Mouse (Mus musculus): ENCODE measurements at regions not wholly inside any gene's neighbourhood (a gene's known extent, or its start where the extent isn't known, plus 50 kb on each side); places are given as distances from the start of the nearest gene placed in this dataset.

DNA sequence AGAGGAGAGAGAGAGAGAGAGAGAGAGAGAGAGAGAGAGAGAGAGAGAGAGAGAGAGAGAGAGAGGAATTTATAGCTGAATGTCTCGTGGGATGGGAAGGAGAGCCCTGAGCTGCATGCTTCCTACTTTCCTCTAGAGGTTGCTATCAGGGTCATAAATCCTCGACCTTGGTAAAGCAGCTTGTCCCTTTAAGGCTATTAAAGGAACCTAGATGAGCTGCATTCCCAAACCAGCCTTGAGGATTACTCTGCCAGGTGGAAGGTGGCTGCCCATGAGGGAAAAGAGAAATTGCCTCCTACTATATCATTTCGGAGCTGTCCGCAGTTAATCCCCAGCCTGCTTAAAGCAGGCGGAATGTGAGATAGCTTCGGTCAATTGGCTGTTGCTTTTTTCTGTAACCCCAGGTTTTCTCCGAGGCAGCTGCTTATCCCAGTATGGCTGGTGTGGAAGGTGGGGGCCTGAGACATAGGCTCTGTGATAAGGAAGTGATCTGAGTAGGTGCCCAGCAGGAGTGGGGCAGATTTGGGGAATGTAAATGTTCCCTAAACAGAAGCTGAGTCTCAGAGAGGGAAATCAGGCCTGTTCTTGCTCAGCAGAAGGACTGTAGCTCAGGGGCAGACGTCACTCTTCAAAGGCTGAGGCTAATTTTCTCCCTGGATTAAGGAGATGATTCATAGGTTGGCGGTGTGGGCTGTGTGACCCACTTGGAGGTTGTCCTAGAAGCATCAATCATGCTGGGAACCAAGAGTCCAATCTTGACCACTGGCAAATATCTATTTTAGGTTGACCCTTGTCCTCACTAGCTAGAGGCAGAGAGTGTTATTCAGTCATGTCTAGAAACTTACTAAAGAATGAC, 255.2 kb upstream of the Camk1g start:
- no peak overlapping the region for H3K27ac ChIP-seq (replicated peaks; ENCODE audit: low read depth, low read length)
- 0 out of 2 replicates have a peak, but pooled peaks cover 4% of the 10 kb centered on the region for H3K4me1 ChIP-seq (ENCODE audit: control insufficient read depth, insufficient read depth, low read length)
- H3K36me3 ChIP-seq (ENCODE audit: control insufficient read depth, insufficient read depth, low read length), result no peaks in the 10 kb centered on the region
- H3K9ac ChIP-seq (ENCODE audit: low read length), result no peak overlapping the region
- no peak overlapping the region for H3K4me3 ChIP-seq (ENCODE audit: low read depth, low read length)
- no peak for ATAC-seq (ENCODE audit: insufficient number of reproducible peaks, low FRiP score, low TSS enrichment, low read depth)
- 8% methylated on average over 9 of the region's 9 CpGs for WGBS
- DNase-seq (ENCODE audit: low spot score), result no peak
- H3K9me3 ChIP-seq (ENCODE audit: control insufficient read depth, low read length), result no peaks in the 10 kb centered on the region
- H3K27me3 ChIP-seq (ENCODE audit: control insufficient read depth, insufficient read depth, low read length), result no peaks in the 10 kb centered on the region
- no peak overlapping the region for H3K4me2 ChIP-seq (ENCODE audit: low read depth, severe bottlenecking)

DNA sequence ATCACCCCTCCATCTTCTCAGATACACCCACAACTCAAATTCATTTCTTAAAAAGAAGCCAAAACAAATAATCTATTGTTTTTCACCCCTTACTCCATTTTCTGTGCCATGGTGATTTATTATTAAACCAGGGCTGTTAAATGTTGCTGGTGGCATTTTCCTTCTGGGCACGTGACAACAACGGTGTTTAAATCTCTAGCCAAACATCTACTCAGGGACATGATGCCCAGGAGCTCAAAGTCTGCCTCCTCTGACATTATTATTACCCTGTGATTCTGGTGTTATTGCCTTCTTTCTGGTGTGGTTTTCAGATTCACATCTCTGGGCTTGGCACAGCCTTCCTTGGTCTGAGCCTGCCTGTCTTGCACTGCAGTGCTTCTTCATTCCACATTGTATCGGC, 253.5 kb upstream of the Camk1g start:
- DNase-seq (ENCODE audit: low spot score) (no peak), ATAC-seq (ENCODE audit: insufficient number of reproducible peaks, low FRiP score, low TSS enrichment, low read depth) (no peak)
- H3K27ac ChIP-seq (replicated peaks; ENCODE audit: low read depth, low read length), result no peak overlapping the region
- H3K4me1 ChIP-seq (ENCODE audit: control insufficient read depth, insufficient read depth, low read length), result 0 out of 2 replicates have a peak, but pooled peaks cover 4% of the 10 kb centered on the region
- H3K9ac ChIP-seq (ENCODE audit: low read length), result no peak overlapping the region
- H3K4me3 ChIP-seq (ENCODE audit: low read depth, low read length), result no peak overlapping the region
- WGBS, result 88% methylated on average over 3 of the region's 3 CpGs
- no peak overlapping the region for H3K4me2 ChIP-seq (ENCODE audit: low read depth, severe bottlenecking)
- H3K27me3 ChIP-seq (ENCODE audit: control insufficient read depth, insufficient read depth, low read length), result no peaks in the 10 kb centered on the region
- no peaks in the 10 kb centered on the region for H3K36me3 ChIP-seq (ENCODE audit: control insufficient read depth, insufficient read depth, low read length)
- no peaks in the 10 kb centered on the region for H3K9me3 ChIP-seq (ENCODE audit: control insufficient read depth, low read length)

DNA sequence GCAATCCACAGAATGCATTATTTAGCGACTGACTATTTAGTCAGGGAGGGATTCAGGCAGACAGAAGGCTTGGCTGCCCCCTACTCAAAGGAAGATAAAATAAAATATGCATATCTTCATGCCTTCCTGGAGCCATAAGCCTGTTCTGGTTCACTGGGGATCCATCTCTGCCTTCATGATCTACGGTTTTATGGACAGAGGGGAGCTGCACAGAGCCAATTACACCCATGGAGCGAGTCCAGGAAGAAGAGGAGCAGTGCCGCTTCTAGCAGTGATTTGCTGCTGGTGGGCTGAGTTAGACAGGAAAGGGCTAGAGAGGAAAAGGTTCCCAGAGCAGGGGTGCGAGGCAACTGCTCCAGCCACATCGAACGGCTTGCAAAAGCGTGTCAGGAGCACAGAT, 248.2 kb upstream of the Camk1g start:
- WGBS, result 71% methylated on average over 8 of the region's 8 CpGs
- no peak for DNase-seq (ENCODE audit: low spot score)

DNA sequence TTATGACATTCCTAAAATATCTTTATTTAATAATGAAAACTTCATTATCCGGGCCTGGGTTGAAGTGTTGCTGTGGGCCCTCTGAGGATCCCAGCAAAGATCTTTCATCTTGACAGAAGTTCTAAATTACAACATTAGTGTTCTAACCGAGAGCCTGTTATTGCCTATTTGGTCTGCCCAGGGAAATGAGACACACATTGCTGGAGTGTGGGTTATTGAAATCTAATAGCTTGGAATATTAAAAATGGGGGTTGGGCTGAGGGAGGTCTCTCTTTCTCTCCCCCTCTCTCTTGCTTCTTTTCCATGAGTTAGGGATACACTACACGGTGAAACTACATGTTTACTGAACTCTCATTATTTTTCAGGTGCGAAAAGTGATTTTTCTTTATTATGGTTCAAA, 240.4 kb upstream of the Camk1g start:
- no peak overlapping the region for H3K4me2 ChIP-seq (ENCODE audit: low read depth, severe bottlenecking)
- no peaks in the 10 kb centered on the region for H3K27me3 ChIP-seq (ENCODE audit: control insufficient read depth, insufficient read depth, low read length)
- H3K27ac ChIP-seq (replicated peaks; ENCODE audit: low read depth, low read length), result no peak overlapping the region
- no peak overlapping the region for H3K4me3 ChIP-seq (ENCODE audit: low read depth, low read length)
- peak; percentile 39; the same call in 1 of the 2 replicates for ATAC-seq (ENCODE audit: insufficient number of reproducible peaks, low FRiP score, low TSS enrichment, low read depth)
- no peaks in the 10 kb centered on the region for H3K9me3 ChIP-seq (ENCODE audit: control insufficient read depth, low read length)
- no peaks in the 10 kb centered on the region for H3K36me3 ChIP-seq (ENCODE audit: control insufficient read depth, insufficient read depth, low read length)
- no peaks in the 10 kb centered on the region for H3K4me1 ChIP-seq (ENCODE audit: control insufficient read depth, insufficient read depth, low read length)
- H3K9ac ChIP-seq (ENCODE audit: low read length), result no peak overlapping the region
- WGBS, result 53% methylated on average over 4 of the region's 4 CpGs
- DNase-seq (ENCODE audit: low spot score), result no peak

More for the DNA sequence above, 248.2 kb upstream of the Camk1g start:
- Histone ChIP-seq H3K27ac (replicated peaks; ENCODE audit: low read depth, low read length) (no peak overlapping the region), H3K9me3 (ENCODE audit: control insufficient read depth, low read length) (no peaks in the 10 kb centered on the region), H3K9ac (ENCODE audit: low read length) (no peak overlapping the region), H3K36me3 (ENCODE audit: control insufficient read depth, insufficient read depth, low read length) (no peaks in the 10 kb centered on the region), H3K4me3 (ENCODE audit: low read depth, low read length) (no peak overlapping the region), H3K4me1 (ENCODE audit: control insufficient read depth, insufficient read depth, low read length) (no peaks in the 10 kb centered on the region), H3K4me2 (ENCODE audit: low read depth, severe bottlenecking) (no peak overlapping the region), H3K27me3 (ENCODE audit: control insufficient read depth, insufficient read depth, low read length) (no peaks in the 10 kb centered on the region)
- no peak for ATAC-seq (ENCODE audit: insufficient number of reproducible peaks, low FRiP score, low TSS enrichment, low read depth)

DNA sequence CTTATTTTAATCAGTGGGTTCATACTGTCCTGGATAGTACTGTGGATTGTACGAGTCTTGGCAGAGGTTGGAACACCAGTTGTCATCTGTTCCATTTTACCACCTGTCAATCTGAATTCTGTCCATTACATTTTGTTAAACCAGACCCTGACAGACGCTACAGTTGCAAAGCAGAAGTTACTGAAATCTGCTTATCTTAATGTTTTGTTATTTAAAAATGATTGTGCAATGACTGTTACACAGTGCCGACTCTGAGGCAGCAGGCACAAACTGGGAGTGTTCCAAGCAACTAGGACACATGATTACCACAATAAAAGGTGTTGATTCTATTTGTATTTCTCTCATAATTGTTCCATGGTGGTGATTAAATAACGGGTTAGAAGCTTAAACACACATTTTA, 229.8 kb upstream of the Camk1g start:
- H3K9me3 ChIP-seq (ENCODE audit: control insufficient read depth, low read length), result no peaks in the 10 kb centered on the region
- no peak overlapping the region for H3K4me3 ChIP-seq (ENCODE audit: low read depth, low read length)
- no peak overlapping the region for H3K9ac ChIP-seq (ENCODE audit: low read length)
- WGBS, result 81% methylated on average over 4 of the region's 4 CpGs
- no peak overlapping the region for H3K4me2 ChIP-seq (ENCODE audit: low read depth, severe bottlenecking)
- H3K36me3 ChIP-seq (ENCODE audit: control insufficient read depth, insufficient read depth, low read length), result no peaks in the 10 kb centered on the region
- no peaks in the 10 kb centered on the region for H3K4me1 ChIP-seq (ENCODE audit: control insufficient read depth, insufficient read depth, low read length)
- DNase-seq (ENCODE audit: low spot score) (no peak), ATAC-seq (ENCODE audit: insufficient number of reproducible peaks, low FRiP score, low TSS enrichment, low read depth) (no peak)
- H3K27ac ChIP-seq (replicated peaks; ENCODE audit: low read depth, low read length), result no peak overlapping the region
- H3K27me3 ChIP-seq (ENCODE audit: control insufficient read depth, insufficient read depth, low read length), result no peaks in the 10 kb centered on the region

DNA sequence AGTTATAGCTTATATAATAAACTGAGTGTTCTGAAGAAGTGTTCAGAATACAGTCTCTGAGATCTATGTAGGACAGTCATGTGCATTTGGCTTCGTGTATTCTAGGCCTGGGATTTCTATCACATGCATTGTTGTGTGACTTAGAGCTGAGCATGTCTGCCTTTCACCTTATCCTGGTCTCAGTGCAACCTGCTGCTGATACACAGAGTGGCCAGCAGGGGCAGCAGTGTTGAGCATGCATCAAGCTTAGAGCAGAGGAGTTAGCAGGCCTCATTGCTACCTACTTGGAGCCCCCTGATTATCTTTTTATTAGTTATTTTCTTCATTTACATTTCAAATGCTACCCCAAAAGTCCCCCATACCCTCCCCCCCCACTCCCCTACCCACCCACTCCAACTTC, 229.1 kb upstream of the Camk1g start:
- Histone ChIP-seq H3K4me3 (ENCODE audit: low read depth, low read length) (no peak overlapping the region), H3K4me1 (ENCODE audit: control insufficient read depth, insufficient read depth, low read length) (no peaks in the 10 kb centered on the region), H3K36me3 (ENCODE audit: control insufficient read depth, insufficient read depth, low read length) (no peaks in the 10 kb centered on the region), H3K9me3 (ENCODE audit: control insufficient read depth, low read length) (no peaks in the 10 kb centered on the region), H3K27ac (replicated peaks; ENCODE audit: low read depth, low read length) (no peak overlapping the region), H3K9ac (ENCODE audit: low read length) (no peak overlapping the region), H3K27me3 (ENCODE audit: control insufficient read depth, insufficient read depth, low read length) (no peaks in the 10 kb centered on the region), H3K4me2 (ENCODE audit: low read depth, severe bottlenecking) (no peak overlapping the region)
- WGBS, result 44% methylated on average over 1 of the region's 1 CpGs
- ATAC-seq (ENCODE audit: insufficient number of reproducible peaks, low FRiP score, low TSS enrichment, low read depth) (no peak), DNase-seq (ENCODE audit: low spot score) (no peak)

DNA sequence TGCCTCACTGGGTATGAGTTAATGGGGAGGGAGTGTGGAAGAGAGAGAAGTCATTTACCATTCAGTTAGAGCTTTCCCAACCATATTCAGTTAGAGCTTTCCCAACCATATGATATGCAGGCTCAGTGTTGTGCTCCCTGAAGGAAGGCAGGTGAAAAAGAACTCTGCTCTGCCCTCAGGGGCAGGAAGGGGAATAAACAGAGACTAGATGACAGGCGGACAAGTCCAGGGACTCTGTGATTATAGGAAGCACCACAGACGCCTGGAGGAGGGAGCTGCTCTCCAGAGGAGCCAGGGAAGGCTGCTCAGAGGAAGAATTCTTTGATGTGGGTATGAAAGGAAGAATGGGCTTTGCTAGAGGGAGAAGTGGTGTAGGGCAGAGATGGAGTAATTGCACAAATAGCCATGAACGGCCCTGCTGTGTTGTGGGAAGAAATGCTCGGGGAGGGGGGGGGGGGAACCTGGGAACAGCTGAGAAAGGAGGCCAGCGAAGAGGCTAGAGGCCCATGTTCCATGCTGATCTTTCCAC, 220.3 kb upstream of the Camk1g start:
- H3K27ac ChIP-seq (replicated peaks; ENCODE audit: low read depth, low read length), result no peak overlapping the region
- H3K4me2 ChIP-seq (ENCODE audit: low read depth, severe bottlenecking), result no peak overlapping the region
- WGBS, result 9% methylated on average over 5 of the region's 5 CpGs
- H3K4me1 ChIP-seq (ENCODE audit: control insufficient read depth, insufficient read depth, low read length), result no peaks in the 10 kb centered on the region
- DNase-seq (ENCODE audit: low spot score) (no peak), ATAC-seq (ENCODE audit: insufficient number of reproducible peaks, low FRiP score, low TSS enrichment, low read depth) (no peak)
- no peaks in the 10 kb centered on the region for H3K9me3 ChIP-seq (ENCODE audit: control insufficient read depth, low read length)
- no peaks in the 10 kb centered on the region for H3K27me3 ChIP-seq (ENCODE audit: control insufficient read depth, insufficient read depth, low read length)
- no peak overlapping the region for H3K4me3 ChIP-seq (ENCODE audit: low read depth, low read length)
- no peaks in the 10 kb centered on the region for H3K36me3 ChIP-seq (ENCODE audit: control insufficient read depth, insufficient read depth, low read length)
- H3K9ac ChIP-seq (ENCODE audit: low read length), result no peak overlapping the region

DNA sequence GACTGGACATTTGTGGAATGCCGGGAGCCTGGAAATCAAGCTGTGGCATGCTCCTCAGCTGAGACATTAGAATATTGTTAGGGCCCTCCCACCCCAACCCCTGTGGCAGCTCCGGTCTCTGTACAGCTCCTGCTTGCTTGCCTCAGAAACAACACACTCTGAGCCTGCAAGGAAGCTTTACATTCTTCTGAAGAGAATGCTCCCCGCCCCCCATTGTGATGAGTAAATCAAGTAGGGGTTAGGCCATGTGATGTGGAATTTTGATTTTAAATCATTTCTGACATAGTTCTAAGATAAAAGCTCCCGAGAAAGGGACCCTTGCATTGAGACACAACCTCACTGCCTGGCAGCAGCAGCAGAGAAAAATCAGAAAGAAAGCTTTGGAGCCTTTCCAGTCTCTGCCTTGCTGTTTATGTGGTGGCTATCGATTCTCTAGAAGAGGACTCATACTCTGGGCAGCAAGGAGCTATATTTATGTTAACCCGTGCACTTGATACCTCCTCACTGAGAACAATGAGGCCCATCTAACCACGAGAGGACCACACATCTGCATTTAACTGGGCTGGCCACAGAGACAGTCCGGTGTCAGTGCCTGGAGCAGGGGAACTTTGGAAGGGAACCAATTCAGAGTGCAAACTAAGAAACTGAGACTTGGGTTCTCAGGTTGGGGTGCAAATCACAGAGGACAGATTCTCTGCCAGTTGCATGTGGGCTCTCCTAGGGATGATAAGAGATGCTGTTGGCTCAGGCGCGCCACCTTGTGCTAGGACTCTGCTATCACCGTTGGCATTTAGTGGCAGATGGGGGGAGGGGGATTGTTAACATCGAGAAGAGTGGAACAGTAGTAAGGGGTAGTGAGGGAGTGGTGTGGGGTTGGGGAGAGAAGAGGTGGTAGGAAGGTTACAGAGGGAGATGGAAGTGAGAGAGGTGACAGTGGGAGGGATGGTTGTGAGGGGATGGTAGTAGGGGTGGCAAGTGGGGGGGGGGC, 218.7 kb upstream of the Camk1g start:
- WGBS, result 40% methylated on average over 12 of the region's 12 CpGs
- Histone ChIP-seq H3K36me3 (ENCODE audit: control insufficient read depth, insufficient read depth, low read length) (no peaks in the 10 kb centered on the region), H3K27me3 (ENCODE audit: control insufficient read depth, insufficient read depth, low read length) (no peaks in the 10 kb centered on the region), H3K4me3 (ENCODE audit: low read depth, low read length) (no peak overlapping the region), H3K4me1 (ENCODE audit: control insufficient read depth, insufficient read depth, low read length) (no peaks in the 10 kb centered on the region), H3K4me2 (ENCODE audit: low read depth, severe bottlenecking) (no peak overlapping the region), H3K27ac (replicated peaks; ENCODE audit: low read depth, low read length) (no peak overlapping the region), H3K9ac (ENCODE audit: low read length) (no peak overlapping the region), H3K9me3 (ENCODE audit: control insufficient read depth, low read length) (no peaks in the 10 kb centered on the region)
- ATAC-seq (ENCODE audit: insufficient number of reproducible peaks, low FRiP score, low TSS enrichment, low read depth), result peak; percentile 33; the same call in 1 of the 2 replicates
- DNase-seq (ENCODE audit: low spot score), result peak; percentile 89
